Mouse (Mus musculus): ENCODE results near the gene Ube2g1. TPM values are rescaled to one million over a fixed set of nuclear protein-coding genes. Genes with fewer than 3 reads are reported as not detected.

Ube2g1 gene
- polyA plus RNA-seq, 1 experiment from 2014 or later: 68.3 TPM

DNA sequence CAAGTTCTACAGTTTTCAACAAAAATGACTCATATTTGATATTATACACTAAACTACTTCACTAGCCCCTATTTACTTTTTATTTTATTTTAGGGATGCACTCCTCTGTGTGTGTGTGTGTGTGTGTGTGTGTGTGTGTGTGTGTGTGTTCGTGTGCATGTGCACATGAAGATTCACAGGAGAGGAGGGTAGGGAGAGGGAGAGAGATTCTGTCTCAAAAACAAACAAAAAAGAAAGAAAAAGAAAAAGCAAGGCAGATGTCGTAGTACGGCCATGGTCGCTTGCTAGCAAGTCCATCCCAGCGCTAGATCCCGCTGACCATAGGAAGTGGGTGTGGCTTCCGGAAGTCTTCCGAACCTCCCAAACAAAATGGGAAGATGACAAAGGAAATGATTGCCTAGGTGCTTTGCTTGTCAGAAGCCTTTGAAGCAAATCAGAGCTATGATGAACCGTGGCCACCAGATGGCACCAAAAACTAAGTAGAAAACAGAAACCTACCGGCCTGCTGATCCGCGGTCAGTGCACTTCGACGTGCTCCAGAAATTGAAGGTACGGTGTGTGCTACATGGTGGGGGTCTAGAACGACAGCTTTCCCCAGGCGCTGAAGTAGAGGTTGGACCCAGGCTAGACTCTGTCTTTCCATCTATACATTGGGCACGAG lies 36.6 kb upstream of the Ube2g1 start:
- H3K4me2 ChIP-seq: peak overlapping the region; percentile 49
- H3K27ac ChIP-seq (ENCODE audit: low read depth, low read length): no peak overlapping the region
- H3K9me3 ChIP-seq (replicated peaks; ENCODE audit: control insufficient read depth, low read length): no peaks in the 10 kb centered on the region
- H3K36me3 ChIP-seq (ENCODE audit: control insufficient read depth, insufficient read depth, low read length): no peaks in the 10 kb centered on the region
- H3K4me3 ChIP-seq (ENCODE audit: low read depth, low read length): no peak overlapping the region
- H3K4me1 ChIP-seq (ENCODE audit: control insufficient read depth, insufficient read depth, low read length): no peaks in the 10 kb centered on the region
- H3K9ac ChIP-seq (ENCODE audit: low read depth, low read length): 0 out of 2 replicates have a peak overlapping the region, but pooled peaks have one; percentile 16
- ATAC-seq (replicated peaks; ENCODE audit: insufficient number of reproducible peaks, low FRiP score, low TSS enrichment): 0 out of 2 replicates have a peak, but pooled peaks have one; percentile 25
- WGBS (ENCODE audit: insufficient replicate concordance): 3% methylated on average over 18 of the region's 18 CpGs
- H3K27me3 ChIP-seq (ENCODE audit: control insufficient read depth, insufficient read depth, low read length): no peaks in the 10 kb centered on the region

DNA sequence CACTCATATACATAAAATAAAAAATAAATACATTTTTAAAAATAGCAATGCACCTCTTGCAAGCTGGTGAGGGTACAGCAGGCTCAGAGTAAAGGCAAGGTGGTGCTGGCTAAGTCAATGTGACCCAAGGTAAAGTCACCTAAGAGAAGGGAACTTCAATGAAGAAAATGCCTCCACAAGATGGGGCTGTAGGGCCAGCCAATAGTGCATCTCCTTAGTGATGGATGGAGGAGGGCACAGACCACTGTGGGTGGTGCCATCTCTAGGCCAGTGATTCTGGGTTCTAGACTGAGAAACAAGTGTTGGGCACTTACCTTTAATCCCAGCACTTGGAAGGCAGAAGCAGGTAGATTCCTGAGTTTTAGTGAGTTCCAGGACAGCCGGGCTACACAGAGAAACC lies 33.3 kb upstream of the Ube2g1 start:
- Histone ChIP-seq H3K4me3 (ENCODE audit: low read depth, low read length) (no peak overlapping the region), H3K4me1 (ENCODE audit: control insufficient read depth, insufficient read depth, low read length) (no peaks in the 10 kb centered on the region), H3K36me3 (ENCODE audit: control insufficient read depth, insufficient read depth, low read length) (no peaks in the 10 kb centered on the region), H3K27me3 (ENCODE audit: control insufficient read depth, insufficient read depth, low read length) (peaks cover 4% of the 10 kb centered on the region; the same call in 1 of the 2 replicates), H3K9ac (ENCODE audit: low read depth, low read length) (no peak overlapping the region), H3K4me2 (no peak overlapping the region), H3K27ac (ENCODE audit: low read depth, low read length) (no peak overlapping the region), H3K9me3 (replicated peaks; ENCODE audit: control insufficient read depth, low read length) (no peaks in the 10 kb centered on the region)
- no peak for ATAC-seq (replicated peaks; ENCODE audit: insufficient number of reproducible peaks, low FRiP score, low TSS enrichment)
- 87% methylated on average over 1 of the region's 1 CpGs for WGBS (ENCODE audit: insufficient replicate concordance)

DNA sequence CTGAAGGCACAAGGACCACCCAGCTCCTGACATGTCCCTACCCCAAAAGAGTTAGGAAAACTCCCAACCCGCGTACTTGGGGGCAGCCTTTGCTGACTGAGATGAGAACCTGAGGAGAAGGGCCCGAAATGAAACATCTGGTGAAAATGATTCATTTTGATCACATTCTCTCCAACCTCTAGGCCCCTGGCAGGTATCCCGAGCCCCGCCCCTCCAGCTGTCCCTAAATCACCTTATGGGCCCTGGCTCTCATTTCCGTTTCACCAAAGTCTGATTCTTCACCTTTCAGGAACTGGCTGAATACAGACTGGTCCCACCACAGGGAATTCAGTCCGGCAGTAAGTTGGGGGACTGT lies 31.0 kb upstream of the Ube2g1 start:
- ATAC-seq (replicated peaks; ENCODE audit: insufficient number of reproducible peaks, low FRiP score, low TSS enrichment): no peak
- Histone ChIP-seq H3K36me3 (ENCODE audit: control insufficient read depth, insufficient read depth, low read length) (no peaks in the 10 kb centered on the region), H3K4me3 (ENCODE audit: low read depth, low read length) (peak overlapping the region; percentile 45), H3K4me1 (ENCODE audit: control insufficient read depth, insufficient read depth, low read length) (no peaks in the 10 kb centered on the region), H3K27ac (ENCODE audit: low read depth, low read length) (no peak overlapping the region), H3K4me2 (peak overlapping the region; percentile 79), H3K9me3 (replicated peaks; ENCODE audit: control insufficient read depth, low read length) (no peaks in the 10 kb centered on the region), H3K9ac (ENCODE audit: low read depth, low read length) (peak overlapping the region; percentile 63), H3K27me3 (ENCODE audit: control insufficient read depth, insufficient read depth, low read length) (peaks cover 4% of the 10 kb centered on the region; the same call in 1 of the 2 replicates)
- WGBS (ENCODE audit: insufficient replicate concordance): 18% methylated on average over 7 of the region's 7 CpGs

DNA sequence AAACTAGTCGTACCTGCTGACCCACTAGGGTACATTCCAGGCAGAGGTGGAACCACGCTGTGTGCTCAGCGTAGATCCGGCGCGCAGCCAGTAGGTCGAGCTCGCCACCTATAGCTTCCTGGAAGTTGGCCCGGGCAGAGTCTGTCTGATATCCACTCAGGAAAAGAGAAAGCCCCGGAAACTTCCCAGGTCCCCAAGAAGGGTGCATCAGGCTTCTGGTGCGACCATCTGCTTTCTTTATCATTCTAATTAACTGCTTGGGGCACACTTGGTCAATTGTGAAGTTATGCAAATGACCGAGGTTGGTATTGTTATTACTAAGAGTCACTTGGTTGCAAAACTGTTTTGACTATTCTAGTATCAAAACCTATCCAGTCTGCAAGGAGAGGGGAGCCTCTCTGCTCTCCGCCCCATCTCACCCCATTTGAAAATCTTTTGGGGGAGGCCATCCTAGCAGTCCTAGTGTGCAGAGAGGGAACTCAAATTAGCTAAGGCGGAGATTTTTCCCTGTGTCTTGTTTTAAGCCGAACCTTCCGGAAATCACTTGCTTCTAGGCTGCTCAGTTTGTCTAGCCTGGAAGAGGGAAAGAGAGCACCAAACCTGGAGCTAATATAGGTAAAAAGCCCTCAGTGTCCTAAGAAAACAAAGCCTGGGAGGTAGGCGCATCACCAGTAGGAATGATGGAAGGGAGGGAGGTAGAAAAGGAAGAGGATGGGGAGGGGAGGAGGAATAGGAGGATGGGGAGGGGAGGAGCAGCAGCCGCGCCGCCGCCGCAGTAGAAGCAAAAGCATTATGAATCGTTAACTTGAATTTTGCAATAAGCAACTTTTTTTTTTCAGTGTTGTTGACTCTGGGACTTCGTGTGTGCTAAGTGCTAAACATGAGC lies 30.4 kb upstream of the Ube2g1 start:
- WGBS (ENCODE audit: insufficient replicate concordance): 2% methylated on average over 24 of the region's 24 CpGs
- Histone ChIP-seq H3K9ac (ENCODE audit: low read depth, low read length) (peak overlapping the region; percentile 63), H3K27me3 (ENCODE audit: control insufficient read depth, insufficient read depth, low read length) (peaks cover 4% of the 10 kb centered on the region; the same call in 1 of the 2 replicates), H3K9me3 (replicated peaks; ENCODE audit: control insufficient read depth, low read length) (no peaks in the 10 kb centered on the region), H3K27ac (ENCODE audit: low read depth, low read length) (no peak overlapping the region), H3K4me3 (ENCODE audit: low read depth, low read length) (peak overlapping the region; percentile 45), H3K36me3 (ENCODE audit: control insufficient read depth, insufficient read depth, low read length) (no peaks in the 10 kb centered on the region), H3K4me1 (ENCODE audit: control insufficient read depth, insufficient read depth, low read length) (no peaks in the 10 kb centered on the region), H3K4me2 (peak overlapping the region; percentile 79)
- no peak for ATAC-seq (replicated peaks; ENCODE audit: insufficient number of reproducible peaks, low FRiP score, low TSS enrichment)

DNA sequence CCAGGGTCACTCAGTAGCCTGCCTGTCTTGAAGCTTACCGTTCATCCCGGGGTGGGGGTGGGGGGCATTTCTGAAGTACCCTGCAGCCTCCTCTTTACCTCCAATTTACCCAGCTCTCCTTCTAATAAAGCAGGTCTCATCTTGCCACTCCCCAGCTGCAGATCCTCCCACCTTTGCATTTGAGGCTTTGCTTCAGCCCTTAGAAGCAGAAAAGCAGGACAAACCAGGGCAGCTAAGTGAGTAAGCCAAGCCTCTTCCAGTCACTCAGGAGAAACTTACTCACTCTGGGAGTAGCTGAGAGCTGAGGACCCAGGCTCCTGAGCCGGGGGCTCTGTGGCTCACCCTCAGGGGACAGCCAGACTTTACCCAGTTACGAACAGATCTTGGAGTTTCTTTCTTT lies 28.6 kb upstream of the Ube2g1 start:
- H3K9ac ChIP-seq (ENCODE audit: low read depth, low read length): no peak overlapping the region
- H3K4me1 ChIP-seq (ENCODE audit: control insufficient read depth, insufficient read depth, low read length): no peaks in the 10 kb centered on the region
- no peaks in the 10 kb centered on the region for H3K9me3 ChIP-seq (replicated peaks; ENCODE audit: control insufficient read depth, low read length)
- WGBS (ENCODE audit: insufficient replicate concordance): 78% methylated on average over 4 of the region's 4 CpGs
- H3K27me3 ChIP-seq (ENCODE audit: control insufficient read depth, insufficient read depth, low read length): peaks cover 4% of the 10 kb centered on the region; the same call in 1 of the 2 replicates
- H3K4me3 ChIP-seq (ENCODE audit: low read depth, low read length): no peak overlapping the region
- H3K36me3 ChIP-seq (ENCODE audit: control insufficient read depth, insufficient read depth, low read length): no peaks in the 10 kb centered on the region
- no peak overlapping the region for H3K4me2 ChIP-seq
- no peak overlapping the region for H3K27ac ChIP-seq (ENCODE audit: low read depth, low read length)
- no peak for ATAC-seq (replicated peaks; ENCODE audit: insufficient number of reproducible peaks, low FRiP score, low TSS enrichment)

DNA sequence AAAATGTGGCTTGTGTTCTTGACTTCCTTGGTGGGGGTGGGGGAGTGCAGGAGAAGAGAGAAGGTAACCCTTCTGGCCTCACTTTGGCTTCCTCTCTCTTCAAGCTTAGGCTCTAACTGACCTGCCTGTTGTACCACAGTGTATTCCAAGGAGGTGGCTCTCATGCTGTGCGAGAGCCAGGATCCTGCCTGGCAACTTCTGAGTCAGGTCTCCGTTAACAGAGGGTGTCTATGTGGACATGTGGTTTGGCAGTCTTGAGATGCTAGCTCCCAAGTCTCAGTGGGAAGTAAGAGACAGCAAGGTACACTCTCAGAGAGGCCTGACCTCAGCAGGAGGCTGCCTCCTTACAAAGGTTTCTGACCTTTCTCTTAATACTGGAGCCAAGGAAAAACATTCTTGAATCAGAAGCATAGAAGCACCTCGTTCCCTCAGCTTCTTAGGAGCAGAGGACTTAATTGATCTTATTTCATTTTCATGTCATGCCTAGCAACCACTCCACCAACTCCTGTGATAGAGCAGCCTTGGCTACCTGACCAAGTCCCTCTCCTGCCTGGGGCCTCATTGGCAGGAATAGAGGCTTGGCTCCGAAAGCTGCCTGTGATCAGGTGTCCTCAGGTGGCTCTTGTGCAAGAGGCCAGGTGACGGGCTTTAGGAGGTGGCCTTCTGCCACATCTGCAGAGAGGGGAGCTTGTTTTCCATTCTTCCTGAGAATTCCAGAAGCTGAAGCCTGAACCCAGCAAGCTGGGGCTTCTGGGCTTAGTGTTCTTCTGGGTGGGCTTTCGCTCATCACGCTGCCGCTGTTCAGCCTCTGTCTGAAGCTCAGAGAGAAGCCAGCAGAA lies 25.3 kb upstream of the Ube2g1 start:
- 72% methylated on average over 8 of the region's 8 CpGs for WGBS (ENCODE audit: insufficient replicate concordance)
- H3K4me1 ChIP-seq (ENCODE audit: control insufficient read depth, insufficient read depth, low read length): no peaks in the 10 kb centered on the region
- no peak overlapping the region for H3K4me2 ChIP-seq
- H3K9ac ChIP-seq (ENCODE audit: low read depth, low read length): no peak overlapping the region
- H3K4me3 ChIP-seq (ENCODE audit: low read depth, low read length): no peak overlapping the region
- no peak for ATAC-seq (replicated peaks; ENCODE audit: insufficient number of reproducible peaks, low FRiP score, low TSS enrichment)
- H3K9me3 ChIP-seq (replicated peaks; ENCODE audit: control insufficient read depth, low read length): no peaks in the 10 kb centered on the region
- H3K36me3 ChIP-seq (ENCODE audit: control insufficient read depth, insufficient read depth, low read length): no peaks in the 10 kb centered on the region
- peaks cover 4% of the 10 kb centered on the region; the same call in 1 of the 2 replicates for H3K27me3 ChIP-seq (ENCODE audit: control insufficient read depth, insufficient read depth, low read length)
- H3K27ac ChIP-seq (ENCODE audit: low read depth, low read length): no peak overlapping the region

DNA sequence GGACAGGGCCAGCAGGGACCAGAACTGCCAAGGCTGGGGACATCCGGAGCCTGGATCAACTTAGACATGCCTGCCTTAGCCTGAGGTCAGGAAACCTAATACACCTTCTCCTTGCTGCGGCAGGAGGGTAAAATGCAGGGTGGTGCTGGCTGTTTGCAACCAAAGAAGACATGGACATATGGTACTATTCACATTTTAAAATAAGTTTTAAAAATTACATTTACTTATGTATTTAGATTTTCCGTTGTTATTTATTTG lies 24.7 kb upstream of the Ube2g1 start:
- Histone ChIP-seq H3K9me3 (replicated peaks; ENCODE audit: control insufficient read depth, low read length) (no peaks in the 10 kb centered on the region), H3K4me3 (ENCODE audit: low read depth, low read length) (no peak overlapping the region), H3K4me2 (no peak overlapping the region), H3K9ac (ENCODE audit: low read depth, low read length) (no peak overlapping the region), H3K4me1 (ENCODE audit: control insufficient read depth, insufficient read depth, low read length) (no peaks in the 10 kb centered on the region), H3K36me3 (ENCODE audit: control insufficient read depth, insufficient read depth, low read length) (no peaks in the 10 kb centered on the region), H3K27ac (ENCODE audit: low read depth, low read length) (no peak overlapping the region), H3K27me3 (ENCODE audit: control insufficient read depth, insufficient read depth, low read length) (peaks cover 4% of the 10 kb centered on the region; the same call in 1 of the 2 replicates)
- 65% methylated on average over 3 of the region's 3 CpGs for WGBS (ENCODE audit: insufficient replicate concordance)
- no peak for ATAC-seq (replicated peaks; ENCODE audit: insufficient number of reproducible peaks, low FRiP score, low TSS enrichment)

DNA sequence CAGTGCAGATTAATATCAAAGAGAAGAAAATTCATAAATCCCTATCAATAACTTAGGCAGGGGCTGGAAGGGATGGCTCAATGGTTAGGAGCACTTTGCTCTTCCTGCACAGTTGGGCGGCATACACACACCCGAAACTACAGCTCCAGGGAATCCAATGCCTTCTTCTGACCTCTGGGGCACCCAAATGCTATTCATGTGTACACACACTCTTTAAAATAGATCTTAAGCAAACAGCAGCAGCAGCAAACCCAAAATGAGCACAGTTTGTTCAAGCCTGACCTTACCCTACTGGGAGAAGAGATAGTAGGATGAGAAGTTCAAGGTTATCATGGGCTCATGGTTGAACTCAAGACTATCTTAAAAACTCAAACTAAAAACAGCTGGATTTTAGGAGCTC lies 24.0 kb upstream of the Ube2g1 start:
- Histone ChIP-seq H3K4me3 (ENCODE audit: low read depth, low read length) (no peak overlapping the region), H3K9ac (ENCODE audit: low read depth, low read length) (no peak overlapping the region), H3K36me3 (ENCODE audit: control insufficient read depth, insufficient read depth, low read length) (no peaks in the 10 kb centered on the region), H3K27ac (ENCODE audit: low read depth, low read length) (no peak overlapping the region), H3K4me1 (ENCODE audit: control insufficient read depth, insufficient read depth, low read length) (no peaks in the 10 kb centered on the region), H3K27me3 (ENCODE audit: control insufficient read depth, insufficient read depth, low read length) (no peaks in the 10 kb centered on the region), H3K4me2 (no peak overlapping the region), H3K9me3 (replicated peaks; ENCODE audit: control insufficient read depth, low read length) (no peaks in the 10 kb centered on the region)
- 86% methylated on average over 2 of the region's 2 CpGs for WGBS (ENCODE audit: insufficient replicate concordance)
- ATAC-seq (replicated peaks; ENCODE audit: insufficient number of reproducible peaks, low FRiP score, low TSS enrichment): no peak

All from heart, embryonic 11.5 days (tissue).